Mouse (Mus musculus) ES-Bruce4 (cell line): Measurements from ENCODE around the gene Lgsn.

Experiments used
- CTCF ChIP-seq: IDR thresholded peaks from one replicate; pipeline ENCODE4 v1.8.1; 2011; ENCODE audit warnings: low read depth, low read length
- EP300 ChIP-seq: IDR thresholded peaks from 2 replicates; pipeline ENCODE4 v1.6.1; 2011; ENCODE audit warnings: low read depth, low read length; ENCODE audit not compliant: insufficient read depth
- POLR2A ChIP-seq: IDR thresholded peaks from one replicate; pipeline ENCODE4 v1.8.1; 2011; ENCODE audit warnings: low read length; ENCODE audit not compliant: insufficient read depth

DNA sequence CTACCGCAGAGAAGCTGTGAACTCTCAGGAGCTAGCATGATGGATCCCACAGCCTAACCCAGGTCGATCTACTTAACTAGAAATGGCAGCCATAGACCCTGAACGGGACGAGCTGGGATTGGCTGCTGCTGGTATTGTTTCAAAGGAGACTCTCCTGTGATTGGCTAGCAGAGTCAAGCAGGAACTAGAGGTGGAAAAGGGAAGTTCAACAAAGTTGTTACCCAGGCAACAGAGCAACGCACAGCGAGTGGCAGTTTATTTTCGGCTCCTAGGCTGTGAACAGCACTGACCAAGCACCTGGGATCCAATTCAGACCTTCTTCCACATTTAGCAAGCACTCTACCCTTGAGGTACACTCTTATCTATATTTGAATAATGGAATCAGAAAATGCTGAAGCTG, 46.4 kb downstream of the Lgsn start, which contains the start of the genes 4931428L18Rik and Pih1d3:
- TF ChIP-seq CTCF = no peak
- TF ChIP-seq POLR2A = no peak
- TF ChIP-seq EP300 = no peak
